Mouse (Mus musculus) left cerebral cortex, adult 2 months (tissue): ENCODE data around the gene Trap1a. TPM values are rescaled to one million over a fixed set of nuclear protein-coding genes. Genes with fewer than 3 reads are reported as not detected.

Experiments used
- DNase-seq, 2 experiments: peaks; one replicate each; pipeline ENCODE4 v3.0.0; 2021 to 2022; ENCODE audit warnings: low spot score in 2 of 2, mixed read lengths in 1 of 2; ENCODE audit errors: extremely low spot score in 1 of 2
- H3K27ac ChIP-seq: fragments of 200-600 bp; 2 replicates; pipeline ENCODE4 v1.8.1; 2022
- H3K4me3 ChIP-seq: fragments of 200-600 bp; 2 replicates; pipeline ENCODE4 v1.8.1; 2022
- CTCF ChIP-seq: fragments of 200-600 bp; IDR thresholded peaks from 2 replicates; pipeline ENCODE4 v1.8.1; 2022; ENCODE audit warnings: antibody characterized with exemption, mild to moderate bottlenecking, moderate library complexity
- intact Hi-C: fragments of 180-260 bp; cut with DNase I; formaldehyde crosslinking; loops from one replicate; pipeline ENCODE4 v1.15.1; 2025
- total RNA-seq, 2 experiments: library from RNA; stranded (reverse); gene quantifications; 2 replicates each; pipeline ENCODE4 v1.2.3; 2021

Gene Trap1a
- total RNA-seq, 2 experiments from 2014 or later = not detected

GRCm38 (mm10) chrX:139358361-139358760, 24.9 kb downstream of the Trap1a start:
- no peak for DNase-seq
- TF ChIP-seq CTCF = no peak
- Histone ChIP-seq H3K27ac (no peak overlapping the region), H3K4me3 (no peak overlapping the region)
- intact Hi-C loops = no loop called here

DNA sequence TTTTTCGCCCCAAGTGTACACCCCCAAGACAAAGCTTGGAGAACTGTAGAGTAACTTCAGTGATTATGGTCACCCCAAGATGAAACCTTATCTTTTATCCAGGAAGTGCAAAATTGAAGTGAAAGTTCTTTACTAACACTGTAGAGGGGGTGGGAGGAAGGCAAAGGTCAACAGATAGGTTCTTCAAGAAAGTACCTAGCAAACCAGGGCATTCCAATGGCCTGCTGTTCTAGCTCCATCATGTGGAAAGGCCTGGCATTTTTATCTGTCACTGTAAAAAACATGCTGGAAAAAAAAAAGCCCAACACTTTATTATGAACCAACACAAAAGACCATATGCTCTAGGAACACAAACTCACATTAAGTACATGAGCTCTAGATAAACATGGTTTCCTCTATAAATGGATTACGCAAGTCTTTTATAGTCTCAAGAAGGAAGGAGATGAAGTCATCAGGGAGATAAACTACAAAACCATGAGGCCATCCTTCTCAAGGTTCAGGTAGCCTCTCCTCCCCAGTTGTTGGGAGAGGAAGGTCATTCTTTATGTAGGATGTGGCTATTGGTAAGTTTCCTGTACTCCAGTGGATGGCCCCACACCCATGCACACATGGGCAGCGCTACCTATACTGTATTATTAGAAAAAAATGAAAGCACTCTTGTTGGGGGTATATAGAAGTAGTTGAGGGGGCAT, 33.5 kb downstream of the Trap1a start:
- no peak overlapping the region for H3K27ac ChIP-seq
- no peak overlapping the region for H3K4me3 ChIP-seq
- DNase-seq = no peak
- intact Hi-C loops = loop anchor here (5.0 kb wide), 2 partner anchors 150 to 350 kb away; no protein-coding TSS in a partner anchor
- peak; percentile 33 for TF ChIP-seq CTCF

- TF ChIP-seq CTCF = no peak
- H3K27ac ChIP-seq = no peak overlapping the region
- DNase-seq = no peak
- H3K4me3 ChIP-seq = no peak overlapping the region
- intact Hi-C loops = loop anchor here (5.0 kb wide), 2 partner anchors 150 to 350 kb away; no protein-coding TSS in a partner anchor
Observed at GRCm38 (mm10) chrX:139367529-139367908, 34.0 kb downstream of the Trap1a start.

DNA sequence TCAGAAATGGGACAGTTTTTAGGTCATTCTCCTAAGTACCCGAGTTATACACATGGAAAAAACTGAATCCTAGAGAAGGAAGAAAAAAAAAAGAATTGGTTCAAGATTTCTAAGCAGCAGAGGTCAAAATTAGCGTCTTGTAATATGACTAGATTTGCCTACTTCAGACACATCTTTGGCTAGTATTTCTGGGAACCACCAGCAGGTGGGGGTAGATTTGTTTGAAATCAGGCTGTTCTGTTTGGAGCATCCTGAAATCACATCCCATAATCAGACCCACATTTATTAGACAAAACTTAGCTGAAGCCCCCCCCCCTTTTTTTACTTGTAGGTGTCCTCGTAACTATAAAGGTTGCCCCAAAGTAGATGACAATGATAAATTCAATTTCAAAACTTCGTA, 35.6 kb downstream of the Trap1a start:
- peak; percentile 54 for TF ChIP-seq CTCF
- Histone ChIP-seq H3K4me3 (no peak overlapping the region), H3K27ac (no peak overlapping the region)
- intact Hi-C loops = loop anchor here (5.0 kb wide), 2 partner anchors 152 to 352 kb away; no protein-coding TSS in a partner anchor
- DNase-seq = peak; percentile 14 to 18

GRCm38 (mm10) chrX:139372665-139373064, 39.2 kb downstream of the Trap1a start:
- no peak for DNase-seq
- H3K4me3 ChIP-seq = no peak overlapping the region
- peak; percentile 65 for TF ChIP-seq CTCF
- no peak overlapping the region for H3K27ac ChIP-seq
- intact Hi-C loops = loop anchor here (2.0 to 5.0 kb wide), 2 partner anchors 294 to 460 kb away; no protein-coding TSS in a partner anchor

Other genes with a start within 250 kb of the Trap1a start
- gene Serpina7, start 248.4 kb upstream of the Trap1a start, total RNA-seq = not detected
- gene 4930513O06Rik, start 247.4 kb upstream of the Trap1a start, total RNA-seq = not detected
- not detected for gene 4933428M09Rik, start 154.5 kb upstream of the Trap1a start, total RNA-seq
- gene Mum1l1, start 123.6 kb upstream of the Trap1a start, total RNA-seq = 1 to 10 TPM; 2.2 to 3.0 TPM
- gene D330045A20Rik, start 146.7 kb downstream of the Trap1a start, total RNA-seq = under 1 TPM; 0.26 to 0.59 TPM
- 10 to 100 TPM; 12.4 to 15.1 TPM for gene Rnf128, start 229.6 kb downstream of the Trap1a start, total RNA-seq